Mouse (Mus musculus) heart, embryonic 14.5 days (tissue): ENCODE measurements around the gene 1600014C23Rik. TPM values are rescaled to one million over a fixed set of nuclear protein-coding genes. Genes with fewer than 3 reads are reported as not detected.

ENCODE experiments used
- ATAC-seq: fragments of 200-750 bp; cut with Nextera tagmentation; 2 replicates; pipeline ENCODE4 v1.8.0; 2017; ENCODE audit warnings: low read depth, moderate TSS enrichment; ENCODE audit not compliant: insufficient number of reproducible peaks, insufficient read depth, low FRiP score
- H3K27ac ChIP-seq, 2 experiments: fragments of 200-500 bp in 1 of 2; fragments of 300-500 bp in 1 of 2; sonication (generic) in 1 of 2; replicated peaks in 1 of 2; 2 replicates each; pipeline ENCODE4 v1.5.1; 2012 to 2014; ENCODE audit warnings: low read depth in 2 of 2, low read length in 2 of 2, control low read depth in 1 of 2, mild to moderate bottlenecking in 1 of 2, mixed read lengths in 1 of 2; ENCODE audit not compliant: control insufficient read depth in 1 of 2, insufficient read depth in 1 of 2
- H3K27me3 ChIP-seq: fragments of 300-500 bp; sonication (generic); 2 replicates; pipeline ENCODE4 v1.6.1; 2014; ENCODE audit warnings: mild to moderate bottlenecking, low read length, control low read depth; ENCODE audit not compliant: control insufficient read depth, insufficient read depth
- H3K36me3 ChIP-seq: fragments of 300-500 bp; sonication (generic); 2 replicates; pipeline ENCODE4 v1.6.1; 2014; ENCODE audit warnings: mild to moderate bottlenecking, control low read depth, low read length, mixed read lengths; ENCODE audit not compliant: control insufficient read depth, insufficient read depth
- H3K4me1 ChIP-seq, 2 experiments: fragments of 200-500 bp in 1 of 2; fragments of 300-500 bp in 1 of 2; sonication (generic) in 1 of 2; 2 replicates each; pipeline ENCODE4 v1.6.1; 2012 to 2014; ENCODE audit warnings: low read length in 2 of 2, control low read depth in 1 of 2, mixed read lengths in 1 of 2; ENCODE audit not compliant: control insufficient read depth in 2 of 2, insufficient read depth in 2 of 2
- H3K4me2 ChIP-seq: fragments of 300-500 bp; sonication (generic); 2 replicates; pipeline ENCODE4 v1.6.1; 2014; ENCODE audit warnings: mild to moderate bottlenecking, low read length
- H3K4me3 ChIP-seq, 2 experiments: fragments of 200-500 bp in 1 of 2; fragments of 300-500 bp in 1 of 2; sonication (generic) in 1 of 2; 2 replicates each; pipeline ENCODE4 v1.5.1; 2012 to 2014; ENCODE audit warnings: low read length in 2 of 2, mild to moderate bottlenecking in 2 of 2, control low read depth in 1 of 2, low read depth in 1 of 2, moderate library complexity in 1 of 2; ENCODE audit not compliant: control insufficient read depth in 1 of 2, insufficient read depth in 1 of 2
- H3K9ac ChIP-seq: fragments of 300-500 bp; sonication (generic); 2 replicates; pipeline ENCODE4 v1.6.1; 2014; ENCODE audit warnings: mild to moderate bottlenecking, low read length
- H3K9me3 ChIP-seq: fragments of 300-500 bp; sonication (generic); 2 replicates; pipeline ENCODE4 v1.6.1; 2016; ENCODE audit warnings: low read length, control low read depth; ENCODE audit not compliant: control insufficient read depth
- WGBS: fragments of 180-500 bp; shearing (Covaris S2); extraction: QIAGEN DNeasy Blood & Tissue Kit; methylation state at CpG from one replicate; pipeline ENCODE4 v1.1.7; 2014; 5-methylcytosine and 5-hydroxymethylcytosine counted together
- polyA plus RNA-seq: library from polyadenylated mRNA; unstranded; fragments of >200 nt; fragmentation: Nextera tagmentation; extraction: Ambion mirVana; gene quantifications from 2 replicates; pipeline ENCODE4 v1.2.1, GENCODE M21; 2014

The 1600014C23Rik gene
- polyA plus RNA-seq, 1 experiment from 2014 or later: 1.0 TPM

DNA sequence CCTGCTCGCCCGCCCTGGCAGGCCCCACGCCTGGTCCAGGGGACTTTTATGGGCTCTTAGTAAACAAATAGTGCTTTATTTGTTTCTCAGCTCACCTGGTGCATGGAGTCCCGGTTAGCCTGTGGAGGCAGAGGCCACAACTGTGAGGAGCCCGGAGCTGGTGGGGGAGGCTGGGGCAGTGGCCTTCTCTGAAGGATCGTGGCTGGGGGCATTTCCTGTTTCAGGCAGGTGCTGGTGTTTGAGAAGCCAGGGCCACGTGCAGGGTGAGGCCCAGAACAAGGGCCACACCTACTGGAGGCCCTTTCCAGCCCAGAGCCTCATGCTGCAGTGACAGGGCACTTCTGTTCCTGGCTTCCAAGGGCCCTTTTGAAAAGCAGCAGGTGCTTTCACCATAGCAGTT, 7.4 kb downstream of the 1600014C23Rik start:
- H3K36me3 ChIP-seq: no peaks in the 10 kb centered on the region
- H3K27ac ChIP-seq: no peak overlapping the region
- no peak overlapping the region for H3K9ac ChIP-seq
- peaks cover 15 to 21% of the 10 kb centered on the region in 2 experiments for H3K4me1 ChIP-seq
- no peak overlapping the region for H3K4me2 ChIP-seq
- H3K27me3 ChIP-seq: no peaks in the 10 kb centered on the region; the same call in 1 of the 2 replicates
- H3K9me3 ChIP-seq: no peaks in the 10 kb centered on the region
- H3K4me3 ChIP-seq: no peak overlapping the region
- ATAC-seq: no peak
- WGBS: 69% methylated on average over 7 of the region's 7 CpGs

DNA sequence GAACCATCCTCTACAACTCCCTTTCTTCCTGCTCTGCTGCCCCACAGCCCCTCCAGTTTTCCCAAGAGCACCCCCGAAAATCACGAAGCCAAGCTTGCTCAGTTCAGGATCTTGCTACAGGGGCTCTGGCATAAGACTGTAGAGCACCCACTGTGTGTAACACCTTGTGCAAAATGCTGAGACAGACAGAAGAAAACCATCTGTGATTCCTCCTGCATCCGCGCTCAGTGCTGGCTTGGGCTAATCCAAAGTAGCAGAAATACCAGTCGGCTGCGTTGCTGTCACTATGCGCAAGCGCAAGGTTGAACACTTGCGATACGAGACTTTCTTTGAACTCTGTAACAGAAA, 9.1 kb downstream of the 1600014C23Rik start:
- H3K27me3 ChIP-seq: no peaks in the 10 kb centered on the region
- ATAC-seq: no peak
- no peaks in the 10 kb centered on the region for H3K36me3 ChIP-seq
- no peak overlapping the region for H3K27ac ChIP-seq
- H3K9me3 ChIP-seq: no peaks in the 10 kb centered on the region
- H3K4me1 ChIP-seq: peaks cover 8 to 15% of the 10 kb centered on the region in 2 experiments
- H3K4me3 ChIP-seq: no peak overlapping the region
- WGBS: 89% methylated on average over 10 of the region's 10 CpGs
- H3K9ac ChIP-seq: no peak overlapping the region
- H3K4me2 ChIP-seq: no peak overlapping the region

DNA sequence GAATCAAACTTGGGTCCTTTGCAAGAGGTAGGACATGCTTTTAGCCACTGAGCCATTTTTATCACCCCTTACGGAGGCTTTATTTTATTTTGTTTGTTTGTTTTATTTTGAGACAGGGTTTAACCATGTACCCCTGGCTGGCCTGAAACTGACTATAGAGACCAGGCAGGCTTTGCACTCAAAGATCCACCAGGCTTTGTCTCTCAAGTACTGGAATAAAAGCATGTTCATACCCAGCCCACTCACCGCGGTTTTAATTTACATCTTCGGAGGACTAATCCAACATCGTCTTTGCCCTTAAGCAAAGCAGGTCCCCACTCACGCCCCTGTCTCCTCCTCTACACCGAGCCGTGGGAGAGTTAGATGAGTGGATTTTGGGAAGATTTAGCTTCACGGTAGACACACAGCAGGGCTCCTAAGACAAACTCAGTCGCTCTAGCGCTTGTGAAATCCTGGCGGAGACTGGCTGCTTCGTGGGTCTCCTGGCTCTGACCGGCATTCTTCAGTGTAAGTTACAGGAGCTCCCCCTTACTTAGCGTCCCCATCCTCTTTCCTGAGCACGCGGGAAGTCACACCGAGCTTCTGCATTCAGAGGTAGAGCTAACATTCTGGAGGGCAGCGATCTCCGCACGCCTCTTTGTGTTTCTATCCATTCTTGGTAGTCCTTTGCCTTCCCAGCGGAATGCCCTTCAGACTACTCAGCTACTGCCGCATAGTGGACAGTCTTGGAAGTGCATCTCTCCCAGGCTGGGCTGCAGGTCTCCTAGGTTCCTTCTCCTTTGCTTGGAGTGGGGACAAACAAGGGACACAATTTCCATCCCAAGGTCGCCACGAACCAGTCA, 9.7 kb downstream of the 1600014C23Rik start:
- H3K27ac ChIP-seq: peak overlapping the region; percentile 59 to 77
- no peak for ATAC-seq
- H3K4me1 ChIP-seq: peaks cover 3 to 9% of the 10 kb centered on the region in 2 experiments
- H3K4me2 ChIP-seq: peak overlapping the region; percentile 81
- H3K9ac ChIP-seq: peak overlapping the region; percentile 85
- 4% methylated on average over 25 of the region's 25 CpGs for WGBS
- H3K27me3 ChIP-seq: no peaks in the 10 kb centered on the region
- H3K4me3 ChIP-seq: peak overlapping the region; percentile 45 to 54
- no peaks in the 10 kb centered on the region for H3K9me3 ChIP-seq
- H3K36me3 ChIP-seq: no peaks in the 10 kb centered on the region

DNA sequence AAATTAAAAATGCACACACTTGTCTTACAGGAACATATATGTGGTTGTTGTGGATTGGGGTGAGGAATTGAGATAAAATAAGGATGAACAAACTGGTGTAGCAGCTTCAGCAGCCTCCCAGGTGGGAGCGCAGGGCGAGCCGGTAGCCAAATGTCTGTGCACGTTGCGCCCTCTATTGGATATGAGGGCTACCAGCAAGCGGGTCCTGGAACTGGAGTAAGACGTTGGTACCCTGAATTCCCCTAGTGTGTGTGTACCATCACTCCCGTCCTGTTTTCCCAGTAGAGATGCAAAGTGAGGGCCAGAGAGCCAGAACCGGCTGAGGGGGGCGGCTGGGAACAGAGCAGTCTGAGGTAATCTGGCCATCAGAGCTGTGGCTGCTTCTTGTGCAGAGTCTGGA, 15.3 kb downstream of the 1600014C23Rik start:
- no peaks in the 10 kb centered on the region for H3K36me3 ChIP-seq
- H3K4me2 ChIP-seq: no peak overlapping the region
- no peak overlapping the region for H3K27ac ChIP-seq
- H3K4me3 ChIP-seq: no peak overlapping the region
- WGBS: 3% methylated on average over 10 of the region's 10 CpGs
- H3K4me1 ChIP-seq: peaks cover 0 to 1% of the 10 kb centered on the region in 2 experiments; a peak in 2 of 4 replicates
- no peak overlapping the region for H3K9ac ChIP-seq
- H3K27me3 ChIP-seq: no peaks in the 10 kb centered on the region
- no peak for ATAC-seq
- H3K9me3 ChIP-seq: no peaks in the 10 kb centered on the region

DNA sequence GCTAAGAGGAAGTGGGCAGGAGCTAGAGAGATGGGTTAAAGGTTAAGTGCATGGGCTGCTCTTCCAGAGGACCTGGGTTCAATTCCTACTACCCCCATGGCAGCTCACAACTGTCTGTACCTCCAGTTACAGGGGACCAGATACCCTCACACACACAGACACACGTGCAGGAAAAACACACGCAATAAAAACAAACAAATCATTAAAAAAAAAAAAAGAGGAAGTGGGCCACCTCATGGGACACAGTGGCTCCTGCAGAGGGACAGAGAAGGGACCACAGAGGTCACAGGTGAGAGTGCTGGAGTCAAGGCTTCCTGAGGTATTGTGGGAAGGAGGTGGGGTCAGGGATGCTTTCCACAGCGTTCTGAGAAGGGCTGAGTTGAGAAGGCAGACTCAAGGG, 22.1 kb downstream of the 1600014C23Rik start:
- Histone ChIP-seq H3K9me3 (no peaks in the 10 kb centered on the region), H3K27ac (no peak overlapping the region), H3K4me2 (no peak overlapping the region), H3K4me3 (no peak overlapping the region), H3K9ac (no peak overlapping the region), H3K27me3 (no peaks in the 10 kb centered on the region), H3K4me1 (peaks cover 5 to 6% of the 10 kb centered on the region in 2 experiments; a peak in 2 of 4 replicates), H3K36me3 (no peaks in the 10 kb centered on the region)
- no peak for ATAC-seq
- 62% methylated on average over 3 of the region's 3 CpGs for WGBS

DNA sequence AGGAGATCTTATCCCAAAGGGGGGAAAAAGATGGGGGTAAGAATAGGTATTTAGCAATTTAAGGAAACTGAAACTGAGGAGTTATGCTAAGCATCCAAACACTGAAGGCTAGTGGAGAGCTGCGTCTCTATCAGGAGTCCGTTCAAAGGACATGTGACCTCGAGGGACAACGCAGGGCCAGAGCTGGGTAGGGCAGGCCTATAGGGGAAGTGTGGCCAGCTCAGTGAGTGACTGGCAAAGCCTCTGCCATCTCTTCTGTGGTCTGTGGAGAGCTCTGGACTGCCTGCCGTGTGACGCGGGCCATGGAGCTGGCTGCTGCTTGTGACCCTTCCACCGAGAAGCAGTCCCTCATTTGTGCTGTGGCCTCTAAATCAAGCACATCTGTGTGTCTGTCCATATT, 23.2 kb downstream of the 1600014C23Rik start:
- peaks cover 5 to 6% of the 10 kb centered on the region in 2 experiments; a peak in 2 of 4 replicates for H3K4me1 ChIP-seq
- no peak for ATAC-seq
- no peaks in the 10 kb centered on the region for H3K9me3 ChIP-seq
- H3K9ac ChIP-seq: 0 out of 2 replicates have a peak overlapping the region, but pooled peaks have one; percentile 11
- no peaks in the 10 kb centered on the region for H3K27me3 ChIP-seq
- H3K4me2 ChIP-seq: no peak overlapping the region
- H3K27ac ChIP-seq: no peak overlapping the region
- 54% methylated on average over 8 of the region's 8 CpGs for WGBS
- H3K4me3 ChIP-seq: no peak overlapping the region
- H3K36me3 ChIP-seq: no peaks in the 10 kb centered on the region

DNA sequence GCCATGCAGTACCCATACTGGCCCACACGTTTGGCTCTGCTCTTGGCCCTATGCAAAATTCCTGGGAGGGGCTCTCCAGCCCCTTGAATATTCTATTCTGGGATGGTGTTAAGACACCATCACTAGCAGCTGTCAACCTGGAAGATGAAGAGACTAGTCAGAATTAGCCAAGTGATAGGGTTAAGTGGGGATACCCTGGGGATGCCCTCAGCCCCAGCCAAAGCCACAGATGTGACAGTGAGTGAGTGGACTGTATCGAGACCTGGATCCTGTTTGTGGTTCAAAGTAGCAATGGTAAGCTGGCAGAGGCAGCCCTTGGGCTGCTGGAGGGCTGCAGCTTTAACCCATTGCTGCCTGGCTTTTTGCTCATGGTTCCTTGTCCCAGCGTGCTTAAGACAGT, 23.8 kb downstream of the 1600014C23Rik start:
- Histone ChIP-seq H3K9me3 (no peaks in the 10 kb centered on the region), H3K36me3 (no peaks in the 10 kb centered on the region), H3K27ac (no peak overlapping the region), H3K9ac (no peak overlapping the region), H3K27me3 (no peaks in the 10 kb centered on the region), H3K4me2 (no peak overlapping the region), H3K4me1 (peaks cover 5 to 8% of the 10 kb centered on the region in 2 experiments; a peak in 2 of 4 replicates), H3K4me3 (no peak overlapping the region)
- ATAC-seq: no peak
- 35% methylated on average over 3 of the region's 3 CpGs for WGBS
